ENCODE assay signal across 21 mouse cellular contexts in genomic region chr13:53336832-53337231, GRCm38 (mm10). TPM values are rescaled to one million over a fixed set of nuclear protein-coding genes. Genes with fewer than 3 reads are reported as not detected.
DNase-seq lines count a peak whose midpoint lies in the region; TF ChIP-seq lines count a peak whose summit lies in the region.
"Had no signal": no experiment of that assay in that cellular context is flagged by ENCODE, and none has a peak within 500 bp of the region (broad histone marks: within the 10 kb centered on the region; RNA-seq: fewer than 3 reads in every experiment).

No protein-coding gene starts in this region.

- no peak overlapping the region for H3K4me3 ChIP-seq in gastrocnemius, adult 2 months
- H3K4me3 ChIP-seq: embryonic facial prominence, embryonic 15.5 days; erythroblast, embryonic 14.5 days; forebrain, embryonic 10.5 days; hindbrain, embryonic 13.5 days had no signal

- peak; percentile 75 for DNase-seq in gastrocnemius, adult 2 months
- no peak for DNase-seq in gastrocnemius, postnatal 10 days
- peak; percentile 11 to 15 for DNase-seq in heart, adult 9 months (ENCODE audit: low spot score in 2 of 2)
- DNase-seq in heart, adult 8-10 months (ENCODE audit: low spot score): no peak
- peak; percentile 19 for DNase-seq in ovary, postnatal 36 days (ENCODE audit: low spot score)
- DNase-seq in ovary, postnatal 10 days (ENCODE audit: low spot score): no peak
- peak; percentile 42 for DNase-seq in skeletal muscle tissue, adult 2 months (ENCODE audit: low read depth, low spot score)
- no peak for DNase-seq in kidney, adult 18-20 months
- DNase-seq: adrenal gland, postnatal 10 days; cerebellum, adult 11 months; cerebellum, adult 8-10 months; cerebellum, postnatal 14 days; embryo, embryonic 11 days; heart, postnatal 10 days had no signal

- TF ChIP-seq CTCF in gastrocnemius, adult 2 months (IDR thresholded peaks at IDR 0.05): no peak

- intact Hi-C loops in gastrocnemius, adult 2 months (cut with DNase I): no loop called here

- H3K27ac ChIP-seq in gastrocnemius, adult 2 months: peak overlapping the region; percentile 40
- H3K27ac ChIP-seq: embryonic facial prominence, embryonic 15.5 days; forebrain, embryonic 10.5 days; hindbrain, embryonic 13.5 days; hindbrain, postnatal 0 days had no signal

RNA-seq across cellular contexts. Expression of gene Sptlc1, which starts 40.4 kb away (rescaled TPM):
- 10 to 100 TPM; 10.4 to 10.6 TPM for total RNA-seq in gastrocnemius, adult 2 months (2021)
- total RNA-seq in gastrocnemius, postnatal 10 days (2021): 10 to 100 TPM; 12.8 to 12.9 TPM
- 10 to 100 TPM; 13.3 to 15.1 (median 14.5) TPM for total RNA-seq in heart, adult 8-10 months (2022)
- total RNA-seq: MEL had no signal

RNA-seq across cellular contexts. Expression of gene Ror2, which starts 50.9 kb away (rescaled TPM):
- total RNA-seq in gastrocnemius, adult 2 months (2021): under 1 TPM; 0.20 to 0.84 TPM
- total RNA-seq in gastrocnemius, postnatal 10 days (2021): 1 to 10 TPM; 3.3 to 4.6 TPM
- total RNA-seq in heart, adult 8-10 months (2022): 1 to 10 TPM in 3 of 4 experiments, under 1 TPM in 1; 0.72 to 1.2 (median 1.0) TPM
- total RNA-seq: common myeloid progenitor, adult 5-6 weeks; MEL had no signal

Comparison
In these comparisons a context has a peak if more than half of its experiments do, and no peak if none do; other contexts are left out.
1. DNase-seq: peak in gastrocnemius, adult 2 months (single experiment), heart, adult 9 months (2 of 2), ovary, postnatal 36 days (single experiment) and skeletal muscle tissue, adult 2 months (single experiment); none in gastrocnemius, postnatal 10 days (single experiment), heart, adult 8-10 months (single experiment), ovary, postnatal 10 days (single experiment) and kidney, adult 18-20 months (single experiment).